Mouse (Mus musculus) testis, postnatal 14 days (tissue): ENCODE data around the gene Thrap3.
"Not testable (repeated sequence)": the region's sequence is repeated elsewhere in the genome, so short reads cannot be mapped to it uniquely, and the experiment has no call there.

Experiments
- DNase-seq: peaks from one replicate; pipeline ENCODE4 v3.0.0; 2021; ENCODE audit warnings: low spot score

Gene Thrap3

GRCm38 (mm10) chr4:126219540-126219939 lies 17.0 kb upstream of the Thrap3 start:
- DNase-seq = not testable (repeated sequence)

- no peak for DNase-seq
Measured at GRCm38 (mm10) chr4:126217771-126218170, 15.2 kb upstream of the Thrap3 start.

GRCm38 (mm10) chr4:126207081-126207480 lies 4.5 kb upstream of the Thrap3 start:
- no peak for DNase-seq

- no peak for DNase-seq
Measured at GRCm38 (mm10) chr4:126205386-126205785, 2.8 kb upstream of the Thrap3 start.

GRCm38 (mm10) chr4:126204661-126205230 lies 2.2 kb upstream of the Thrap3 start:
- DNase-seq = no peak

- peak; percentile 25 for DNase-seq
Measured at GRCm38 (mm10) chr4:126204016-126204415, 1.5 kb upstream of the Thrap3 start.

- no peak for DNase-seq
Measured at GRCm38 (mm10) chr4:126203336-126203895, 856 bp upstream of the Thrap3 start.

- DNase-seq = peak; percentile 33
Measured at GRCm38 (mm10) chr4:126201514-126202302, 852 bp downstream of the Thrap3 start.

- no peak for DNase-seq
Measured at GRCm38 (mm10) chr4:126200656-126201055, 1.9 kb downstream of the Thrap3 start.

GRCm38 (mm10) chr4:126200036-126200435 lies 2.5 kb downstream of the Thrap3 start:
- no peak for DNase-seq

- DNase-seq = no peak
Measured at GRCm38 (mm10) chr4:126199556-126199955, 3.0 kb downstream of the Thrap3 start.

- no peak for DNase-seq
Measured at GRCm38 (mm10) chr4:126197485-126197884, 5.1 kb downstream of the Thrap3 start.

GRCm38 (mm10) chr4:126194916-126195315 lies 7.6 kb downstream of the Thrap3 start:
- DNase-seq = no peak

GRCm38 (mm10) chr4:126194216-126194615 lies 8.3 kb downstream of the Thrap3 start:
- no peak for DNase-seq

GRCm38 (mm10) chr4:126190636-126191035 lies 11.9 kb downstream of the Thrap3 start:
- DNase-seq = no peak

GRCm38 (mm10) chr4:126187096-126187495 lies 15.5 kb downstream of the Thrap3 start:
- DNase-seq = no peak

- DNase-seq = no peak
Measured at GRCm38 (mm10) chr4:126183034-126183433, 19.5 kb downstream of the Thrap3 start.

GRCm38 (mm10) chr4:126181170-126181957 lies 21.2 kb downstream of the Thrap3 start:
- DNase-seq = no peak

GRCm38 (mm10) chr4:126175980-126176379 lies 26.6 kb downstream of the Thrap3 start:
- DNase-seq = not testable (repeated sequence)

GRCm38 (mm10) chr4:126173800-126174199 lies 28.8 kb downstream of the Thrap3 start:
- DNase-seq = no peak

- not testable (repeated sequence) for DNase-seq
Measured at GRCm38 (mm10) chr4:126170737-126171136, 31.8 kb downstream of the Thrap3 start.

GRCm38 (mm10) chr4:126168851-126169250 lies 33.7 kb downstream of the Thrap3 start:
- DNase-seq = no peak
